Mouse (Mus musculus) testis, adult 2 months (tissue): Measurements from ENCODE around the gene Arl2.

Experiments
- CTCF ChIP-seq: fragments of 200-500 bp; IDR thresholded peaks from 2 replicates; pipeline ENCODE4 v1.5.1; 2012; ENCODE audit warnings: low read depth, mild to moderate bottlenecking, inconsistent platforms, low read length, moderate library complexity; ENCODE audit not compliant: control insufficient read depth, insufficient read depth, insufficient replicate concordance
- POLR2A ChIP-seq: fragments of 200-500 bp; IDR thresholded peaks from 2 replicates; pipeline ENCODE4 v1.6.1; 2012; ENCODE audit warnings: low read depth, mild to moderate bottlenecking, inconsistent platforms, low read length, moderate library complexity; ENCODE audit not compliant: control insufficient read depth

- TF ChIP-seq CTCF (no peak), POLR2A (peak; percentile 75)
Measured at GRCm38 (mm10) chr19:6084478-6085248, 56.7 kb downstream of the Arl2 start, which contains the start of the genes Zfpl1 and Cdca5.
